Mouse (Mus musculus) CH12.LX (cell line): ENCODE results near the gene Uvrag. TPM values are rescaled to one million over a fixed set of nuclear protein-coding genes. Genes with fewer than 3 reads are reported as not detected.
A peak's percentile ranks its signal among the peaks of the same experiment; 100 is the strongest.

Experiments
- DNase-seq: peaks from one replicate; pipeline ENCODE4 v3.0.0-alpha.2; 2013; ENCODE audit errors: extremely low read depth
- H3K27ac ChIP-seq: 2 replicates; pipeline ENCODE4 v1.5.1; 2012; ENCODE audit warnings: low read depth, mild to moderate bottlenecking, control low read depth, moderate library complexity; ENCODE audit not compliant: insufficient read depth
- H3K27me3 ChIP-seq: replicated peaks from 2 replicates; pipeline ENCODE3; 2012; ENCODE audit warnings: inconsistent platforms
- H3K36me3 ChIP-seq, 2 experiments: replicated peaks in 1 of 2; 2 replicates each; pipeline versions ENCODE3 to v1.6.1; 2012; ENCODE audit warnings: inconsistent platforms in 1 of 2, low read length in 1 of 2, mild to moderate bottlenecking in 1 of 2, mixed read lengths in 1 of 2, moderate library complexity in 1 of 2; ENCODE audit not compliant: control insufficient read depth in 1 of 2, insufficient read depth in 1 of 2
- H3K4me1 ChIP-seq, 2 experiments: 2 replicates each; pipeline ENCODE4 v1.6.1; 2012; ENCODE audit warnings: inconsistent platforms in 1 of 2, moderate library complexity in 1 of 2; ENCODE audit not compliant: insufficient read depth in 2 of 2, control insufficient read depth in 1 of 2
- H3K4me2 ChIP-seq: 2 replicates; pipeline ENCODE4 v1.6.1; 2012; ENCODE audit warnings: low read depth, mild to moderate bottlenecking, control low read depth; ENCODE audit not compliant: poor library complexity, insufficient read depth, severe bottlenecking
- H3K4me3 ChIP-seq, 3 experiments: fragments of 150-350 bp in 1 of 3; sonication (generic) in 1 of 3; replicated peaks in 1 of 3; 2 replicates each; pipeline versions ENCODE3 to v1.5.1; 2011 to 2012; ENCODE audit warnings: low read depth in 2 of 3, low read length in 2 of 3, mild to moderate bottlenecking in 2 of 3, moderate library complexity in 2 of 3, control low read depth in 1 of 3, improper control_type of control experiment in 1 of 3, inconsistent platforms in 1 of 3, mixed read lengths in 1 of 3; ENCODE audit not compliant: poor library complexity in 1 of 3
- H3K79me2 ChIP-seq: replicated peaks from 2 replicates; pipeline ENCODE4 v1.6.1; 2012; ENCODE audit warnings: mild to moderate bottlenecking, moderate library complexity; ENCODE audit not compliant: control insufficient read depth, poor library complexity, insufficient read depth, severe bottlenecking; ENCODE audit errors: extremely low read depth
- H3K9ac ChIP-seq: 2 replicates; pipeline ENCODE4 v1.6.1; 2012; ENCODE audit warnings: low read depth, mild to moderate bottlenecking, control low read depth, moderate library complexity; ENCODE audit not compliant: insufficient read depth
- H3K9me3 ChIP-seq: replicated peaks from 2 replicates; pipeline ENCODE3; 2012; ENCODE audit warnings: low read length, inconsistent platforms, mixed read lengths
- BHLHE40 ChIP-seq: IDR thresholded peaks from 2 replicates; pipeline ENCODE4 v1.6.1; 2011; ENCODE audit warnings: mild to moderate bottlenecking, low read depth, low read length, improper control_type of control experiment
- CHD1 ChIP-seq: IDR thresholded peaks from 2 replicates; pipeline ENCODE4 v1.6.1; 2012; ENCODE audit warnings: low read depth, low read length, improper control_type of control experiment, inconsistent platforms
- CTCF ChIP-seq, 2 experiments: IDR thresholded peaks in 1 of 2; conservative IDR thresholded peaks in 1 of 2; 2 replicates each; pipeline ENCODE4 v1.5.1; 2011 to 2012; ENCODE audit warnings: low read depth in 2 of 2, low read length in 2 of 2, improper control_type of control experiment in 1 of 2, inconsistent platforms in 1 of 2, mild to moderate bottlenecking in 1 of 2, moderate library complexity in 1 of 2
- GABPA ChIP-seq: IDR thresholded peaks from 2 replicates; pipeline ENCODE4 v1.6.1; 2012; ENCODE audit warnings: low read depth, low read length, improper control_type of control experiment, inconsistent platforms; ENCODE audit not compliant: insufficient replicate concordance
- KAT2A ChIP-seq: IDR thresholded peaks from 2 replicates; pipeline ENCODE4 v1.6.1; 2012; ENCODE audit warnings: low read length, improper control_type of control experiment, inconsistent platforms; ENCODE audit not compliant: insufficient replicate concordance
- MAFK ChIP-seq: IDR thresholded peaks from 2 replicates; pipeline ENCODE4 v1.6.1; 2011; ENCODE audit warnings: low read length, improper control_type of control experiment; ENCODE audit not compliant: insufficient replicate concordance
- MXI1 ChIP-seq: IDR thresholded peaks from 2 replicates; pipeline ENCODE4 v1.6.1; 2011; ENCODE audit warnings: mild to moderate bottlenecking, low read depth, low read length, improper control_type of control experiment
- MYC ChIP-seq: IDR thresholded peaks from 2 replicates; pipeline ENCODE4 v1.6.1; 2011; ENCODE audit warnings: low read depth, mild to moderate bottlenecking, improper control_type of control experiment, low read length
- NELFE ChIP-seq: IDR thresholded peaks from 2 replicates; pipeline ENCODE4 v1.6.1; 2011; ENCODE audit warnings: low read depth, low read length, improper control_type of control experiment
- POLR2A ChIP-seq: IDR thresholded peaks from 2 replicates; pipeline ENCODE4 v1.6.1; 2011; ENCODE audit warnings: low read depth, mild to moderate bottlenecking, improper control_type of control experiment, low read length
- RAD21 ChIP-seq: IDR thresholded peaks from 2 replicates; pipeline ENCODE4 v1.6.1; 2011; ENCODE audit warnings: low read depth, mild to moderate bottlenecking, low read length, improper control_type of control experiment, moderate library complexity
- RCOR1 ChIP-seq: conservative IDR thresholded peaks from 2 replicates; pipeline ENCODE4 v1.6.1; 2012; ENCODE audit warnings: low read depth, mild to moderate bottlenecking, inconsistent platforms, low read length, improper control_type of control experiment
- SIN3A ChIP-seq: IDR thresholded peaks from 2 replicates; pipeline ENCODE4 v1.6.1; 2012; ENCODE audit warnings: low read length, improper control_type of control experiment, inconsistent platforms
- TBP ChIP-seq: conservative IDR thresholded peaks from 2 replicates; pipeline ENCODE4 v1.6.1; 2011; ENCODE audit warnings: low read depth, low read length, improper control_type of control experiment
- TCF12 ChIP-seq: IDR thresholded peaks from 2 replicates; pipeline ENCODE4 v1.6.1; 2014; ENCODE audit warnings: low read depth, mild to moderate bottlenecking, inconsistent platforms, low read length, improper control_type of control experiment
- UBTF ChIP-seq: IDR thresholded peaks from 2 replicates; pipeline ENCODE4 v1.6.1; 2012; ENCODE audit warnings: low read depth, mild to moderate bottlenecking, inconsistent platforms, low read length, improper control_type of control experiment, moderate library complexity
- USF1 ChIP-seq: IDR thresholded peaks from 2 replicates; pipeline ENCODE4 v1.6.1; 2014; ENCODE audit warnings: low read depth, mild to moderate bottlenecking, inconsistent platforms, low read length, improper control_type of control experiment
- USF2 ChIP-seq: conservative IDR thresholded peaks from 2 replicates; pipeline ENCODE4 v1.6.1; 2011; ENCODE audit warnings: low read depth, low read length, improper control_type of control experiment
- ZC3H11A ChIP-seq: IDR thresholded peaks from 2 replicates; pipeline ENCODE4 v1.6.1; 2012; ENCODE audit warnings: low read depth, mild to moderate bottlenecking, inconsistent platforms, low read length, improper control_type of control experiment
- ZMIZ1 ChIP-seq: IDR thresholded peaks from 2 replicates; pipeline ENCODE4 v1.6.1; 2012; ENCODE audit warnings: low read depth, mild to moderate bottlenecking, inconsistent platforms, low read length, improper control_type of control experiment
- ZNF384 ChIP-seq: IDR thresholded peaks from 2 replicates; pipeline ENCODE4 v1.6.1; 2012; ENCODE audit warnings: low read depth, low read length, improper control_type of control experiment, inconsistent platforms
- dilution Hi-C: fragments of 300-500 bp; cut with MboI; formaldehyde crosslinking; loops from 2 replicates; pipeline ENCODE4 v1.14.3; 2020; ENCODE audit warnings: low sequenced_read_pairs; ENCODE audit not compliant: extremely low pct_unique_long_range_greater_than_20kb, extremely low pct_ligation_motif_present
- in situ Hi-C: fragments of 300-500 bp; cut with MboI; formaldehyde crosslinking; loops from 3 replicates; pipeline ENCODE4 v1.14.3; 2019; ENCODE audit warnings: low sequenced_read_pairs, low pct_ligation_motif_present, low pct_unique_long_range_greater_than_20kb, mixed read lengths
- polyA plus RNA-seq: library from polyadenylated mRNA; unstranded; fragments of >175 nt; gene quantifications from 2 replicates; pipeline ENCODE4 v1.2.1, GENCODE M21; 2012; ENCODE audit warnings: low read depth; ENCODE audit not compliant: insufficient read length
- total RNA-seq, 2 experiments: library from RNA; depleted of rRNA; stranded (reverse); fragments of 300-350 nt in 1 of 2; fragments of >200 nt in 1 of 2; gene quantifications; 2 replicates each; pipeline ENCODE4 v1.2.3; 2012 to 2014

The Uvrag gene
- total and polyA plus RNA-seq, 3 experiments, result 20.6 to 47.4 (median 37.5) TPM

- H3K4me1 ChIP-seq, result peaks cover 2 to 72% of the 10 kb centered on the region in 2 experiments; a peak in 3 of 4 replicates
- no peaks in the 10 kb centered on the region for H3K79me2 ChIP-seq
- in situ Hi-C loops, result no loop called here
- dilution Hi-C loops, result no loop called here
- H3K9ac ChIP-seq, result no peak overlapping the region
- H3K36me3 ChIP-seq, result peaks cover 13 to 65% of the 10 kb centered on the region in 2 experiments
- no peak overlapping the region for H3K4me2 ChIP-seq
- H3K27ac ChIP-seq, result no peak overlapping the region
- H3K27me3 ChIP-seq, result no peaks in the 10 kb centered on the region
- H3K9me3 ChIP-seq, result no peaks in the 10 kb centered on the region
- DNase-seq, result no peak
- no peak for TF ChIP-seq ZC3H11A
- 0 out of 2 replicates have a peak, but pooled peaks have one; percentile 48 for TF ChIP-seq MAFK
- H3K4me3 ChIP-seq, result no peak overlapping the region
These were observed 145.7 kb downstream of the Uvrag start for GRCm38 (mm10) chr7:98995126-98995727.

GRCm38 (mm10) chr7:98994137-98994536 lies 146.8 kb downstream of the Uvrag start:
- no peak overlapping the region for H3K4me3 ChIP-seq
- no peaks in the 10 kb centered on the region for H3K79me2 ChIP-seq
- dilution Hi-C loops (no loop called here), in situ Hi-C loops (no loop called here)
- peaks cover 14 to 69% of the 10 kb centered on the region in 2 experiments for H3K36me3 ChIP-seq
- no peak overlapping the region for H3K9ac ChIP-seq
- TF ChIP-seq ZMIZ1, result no peak
- no peak for TF ChIP-seq BHLHE40
- TF ChIP-seq USF1, result no peak
- no peak for TF ChIP-seq MYC
- TF ChIP-seq ZNF384, result no peak
- no peak for TF ChIP-seq TBP
- no peak for TF ChIP-seq POLR2A
- TF ChIP-seq TCF12, result no peak
- no peak for TF ChIP-seq GABPA
- TF ChIP-seq CHD1, result no peak
- TF ChIP-seq NELFE, result no peak
- no peak for TF ChIP-seq SIN3A
- no peak for TF ChIP-seq MXI1
- TF ChIP-seq KAT2A, result no peak
- no peak for TF ChIP-seq RAD21
- TF ChIP-seq UBTF, result no peak
- TF ChIP-seq RCOR1, result no peak
- TF ChIP-seq CTCF (conservative IDR thresholded peaks at IDR 0.05 in 1 of 2, IDR thresholded peaks at IDR 0.05 in 1 of 2; ENCODE audit: low read depth in 2 of 2, low read length in 2 of 2), result no peak
- no peak for TF ChIP-seq USF2
- no peaks in the 10 kb centered on the region for H3K27me3 ChIP-seq
- no peaks in the 10 kb centered on the region for H3K9me3 ChIP-seq
- H3K4me2 ChIP-seq, result no peak overlapping the region
- H3K27ac ChIP-seq, result no peak overlapping the region
- no peak for DNase-seq
- peaks cover 2 to 72% of the 10 kb centered on the region in 2 experiments; a peak in 3 of 4 replicates for H3K4me1 ChIP-seq
